Mouse (Mus musculus) cerebellum, adult 9-10 months (tissue): Measurements from ENCODE around the gene Cmtm5.
"Not testable (repeated sequence)": the region's sequence is repeated elsewhere in the genome, so short reads cannot be mapped to it uniquely, and the experiment has no call there.

Source experiments
- DNase-seq: peaks from one replicate; pipeline ENCODE4 v3.0.0; 2022

Gene Cmtm5

GRCm38 (mm10) chr14:54936831-54937160 is 735 bp downstream of the Cmtm5 start:
- DNase-seq: no peak

GRCm38 (mm10) chr14:54937361-54938182 is 1.5 kb downstream of the Cmtm5 start:
- DNase-seq: no peak

DNA sequence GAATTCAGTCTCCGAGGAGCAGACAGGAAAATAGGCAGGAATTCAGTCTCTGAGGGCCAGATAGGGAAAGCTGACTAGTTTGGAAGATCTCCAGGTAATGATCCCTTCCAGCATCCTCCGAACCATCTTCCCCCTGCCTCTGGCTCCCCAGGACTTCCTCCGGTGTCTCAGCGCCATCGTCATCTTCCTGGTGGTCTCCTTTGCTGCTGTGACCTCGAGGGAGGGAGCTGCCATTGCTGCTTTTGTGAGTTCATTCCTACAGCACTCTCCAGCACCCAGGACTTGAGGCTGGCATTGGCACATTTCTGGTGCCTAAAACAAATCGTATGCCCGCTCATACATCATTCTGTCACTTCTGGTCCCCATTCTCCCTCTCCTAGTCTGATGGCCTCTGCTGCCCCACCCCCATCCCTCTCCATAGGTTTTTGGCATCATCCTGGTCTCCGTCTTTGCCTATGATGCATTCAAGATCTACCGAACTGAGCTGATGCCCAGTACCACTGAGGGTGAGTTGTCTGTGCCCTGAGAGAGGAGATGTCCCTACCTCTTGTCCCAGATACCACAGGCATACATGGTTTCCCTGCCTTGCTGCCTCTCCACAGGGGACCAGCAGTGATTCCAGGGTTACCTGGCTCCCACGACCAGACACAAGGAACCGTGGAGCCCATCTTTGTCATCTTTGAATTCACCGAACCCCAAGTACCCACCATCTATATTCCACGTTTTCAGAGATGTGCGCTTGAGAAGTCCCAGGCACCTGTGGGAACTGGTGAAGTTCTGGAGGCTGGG is 2.6 kb downstream of the Cmtm5 start:
- DNase-seq: no peak

- peak; percentile 63 for DNase-seq
Measured at GRCm38 (mm10) chr14:54939434-54940175, 3.5 kb downstream of the Cmtm5 start.

DNA sequence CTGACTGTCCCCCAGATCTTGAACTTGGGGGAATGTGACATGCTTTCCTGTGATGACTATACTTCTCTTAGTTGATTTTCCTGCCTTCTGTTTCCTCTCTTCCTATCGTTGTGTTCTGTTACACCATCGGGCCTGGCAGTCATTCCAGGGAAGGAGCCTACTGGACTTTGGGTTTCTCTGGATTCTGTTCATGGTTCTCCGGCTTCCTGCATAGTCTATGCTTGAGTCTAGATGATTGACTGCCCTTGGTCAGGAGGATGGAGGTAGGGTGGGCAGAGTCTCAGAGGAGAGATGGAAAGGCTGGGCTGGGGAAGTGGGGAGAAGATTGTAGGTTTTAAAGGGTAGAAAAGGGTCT is 4.1 kb downstream of the Cmtm5 start:
- no peak for DNase-seq

GRCm38 (mm10) chr14:54941024-54941978 is 5.2 kb downstream of the Cmtm5 start:
- DNase-seq: no peak

- DNase-seq: no peak
Measured at GRCm38 (mm10) chr14:54942479-54942878, 6.4 kb downstream of the Cmtm5 start.

DNA sequence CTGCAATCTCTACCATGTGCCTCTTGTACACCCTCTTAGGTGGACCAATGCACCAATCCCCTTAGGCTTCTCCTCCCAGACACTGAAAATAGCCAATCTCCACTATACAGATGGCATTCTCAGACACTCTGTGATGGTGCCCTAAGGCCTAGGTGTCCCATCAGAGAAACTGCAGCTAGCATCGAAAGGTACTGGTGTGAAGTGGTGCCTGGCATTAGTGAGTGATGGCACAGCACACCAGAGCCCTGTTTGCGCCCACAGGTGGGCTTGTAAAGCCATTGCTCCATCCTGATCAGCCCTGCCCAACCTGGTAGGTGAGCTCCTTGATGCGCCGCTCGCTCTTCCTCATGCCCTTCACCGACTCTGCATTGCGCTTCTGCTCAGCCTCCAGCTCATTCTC is 7.9 kb downstream of the Cmtm5 start:
- DNase-seq: no peak

GRCm38 (mm10) chr14:54944939-54945338 is 8.9 kb downstream of the Cmtm5 start:
- no peak for DNase-seq

DNA sequence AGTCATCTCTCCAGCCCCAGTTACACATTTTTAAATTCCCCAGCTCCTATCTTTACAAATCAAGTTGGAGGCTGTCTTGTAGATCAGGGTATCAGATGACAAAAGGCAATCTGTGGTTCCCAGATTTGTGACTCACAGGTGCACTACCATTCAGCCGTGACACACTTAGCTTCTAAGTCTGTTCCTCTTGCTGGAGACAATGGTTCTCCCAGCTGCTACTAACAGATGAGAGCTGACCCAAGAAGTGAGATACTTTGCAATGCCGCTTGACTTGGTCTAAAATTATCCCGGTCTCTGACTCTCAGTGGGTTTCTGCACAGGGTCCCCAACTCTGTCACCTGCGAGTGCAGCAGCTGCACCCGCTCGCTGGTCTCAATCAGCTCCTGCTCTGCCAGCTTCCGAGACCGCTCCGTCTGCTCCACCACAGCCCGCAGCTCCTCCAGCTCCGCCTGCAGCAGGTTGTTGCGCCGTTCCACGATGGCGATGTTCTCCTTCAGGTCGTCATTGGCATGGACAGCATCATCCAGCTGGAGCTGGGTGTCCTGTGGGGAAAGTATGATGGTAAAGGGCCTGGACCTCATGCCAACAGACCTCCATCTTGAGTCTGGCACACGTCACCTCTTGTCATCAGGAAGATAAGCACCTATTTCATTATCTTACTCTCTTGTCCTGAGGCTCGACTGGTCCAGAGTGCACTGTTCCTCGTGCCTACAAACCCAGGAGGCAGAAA is 10.1 kb downstream of the Cmtm5 start:
- no peak for DNase-seq

GRCm38 (mm10) chr14:54947008-54947407 is 10.9 kb downstream of the Cmtm5 start:
- DNase-seq: not testable (repeated sequence)

- DNase-seq: no peak
Measured at GRCm38 (mm10) chr14:54948781-54949180, 12.7 kb downstream of the Cmtm5 start.

DNA sequence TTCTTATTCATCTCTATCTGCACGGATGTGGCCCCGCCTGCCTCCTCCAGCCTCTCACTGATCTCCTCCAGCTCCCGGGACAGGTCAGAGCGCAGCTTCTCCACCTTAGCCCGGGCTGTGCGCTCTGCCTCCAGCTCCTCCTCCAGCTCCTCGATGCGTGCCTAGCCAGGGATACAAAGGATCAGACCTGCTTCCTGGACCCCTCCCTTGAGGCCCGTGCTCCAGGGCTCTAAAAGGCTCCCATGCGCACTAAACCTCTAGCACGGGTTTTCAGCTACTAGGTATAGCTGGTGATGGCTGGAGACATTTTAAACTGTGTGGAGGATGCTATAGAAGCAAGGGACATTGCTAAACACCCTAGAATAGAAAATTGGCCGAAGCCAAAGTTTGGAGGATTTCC is 14.4 kb downstream of the Cmtm5 start:
- DNase-seq: no peak

- DNase-seq: no peak
Measured at GRCm38 (mm10) chr14:54951587-54951986, 15.5 kb downstream of the Cmtm5 start.

GRCm38 (mm10) chr14:54953664-54954206 is 17.7 kb downstream of the Cmtm5 start:
- no peak for DNase-seq

- DNase-seq: no peak
Measured at GRCm38 (mm10) chr14:54954474-54954873, 18.4 kb downstream of the Cmtm5 start.

- no peak for DNase-seq
Measured at GRCm38 (mm10) chr14:54955481-54955880, 19.4 kb downstream of the Cmtm5 start.

DNA sequence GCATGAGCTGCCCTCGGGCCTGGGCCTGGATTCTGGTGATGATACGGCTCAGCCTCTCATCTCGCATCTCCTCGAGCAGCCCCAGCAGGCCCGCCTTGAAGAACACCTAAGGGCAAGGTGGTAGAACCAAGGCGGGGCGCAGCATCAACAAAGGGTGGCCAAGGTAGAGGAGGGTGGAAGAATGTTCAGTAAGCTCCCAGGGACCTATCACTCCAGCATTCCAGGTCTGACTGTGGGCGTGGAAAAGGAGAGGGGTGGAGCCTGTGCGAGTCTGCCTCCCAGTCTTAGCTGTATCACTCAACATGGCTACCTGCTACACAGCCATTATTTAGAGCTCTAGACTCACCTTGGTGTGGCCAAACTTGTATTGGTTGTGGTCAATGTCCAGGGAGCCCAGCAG is 20.5 kb downstream of the Cmtm5 start:
- DNase-seq: no peak

GRCm38 (mm10) chr14:54958503-54958902 is 22.4 kb downstream of the Cmtm5 start:
- no peak for DNase-seq

DNA sequence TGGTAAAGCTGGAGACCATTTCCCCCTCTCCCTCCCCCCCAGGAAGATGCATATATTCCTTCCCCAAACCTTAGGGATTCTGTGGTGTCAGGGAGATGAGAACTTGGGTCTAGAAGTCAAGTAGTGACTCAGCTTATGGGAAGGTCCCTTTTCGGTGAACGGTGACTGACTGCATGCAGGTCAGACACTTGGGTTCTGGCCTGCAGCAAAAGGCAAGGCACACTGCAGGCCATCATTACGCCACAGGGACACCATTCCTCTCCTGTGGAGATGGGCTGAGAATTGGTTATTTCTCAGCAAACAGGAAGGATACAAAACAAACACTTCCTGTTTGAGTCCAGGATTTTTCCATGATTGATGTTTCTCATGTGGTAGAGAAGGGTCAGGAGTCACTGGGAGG is 23.1 kb downstream of the Cmtm5 start:
- no peak for DNase-seq

GRCm38 (mm10) chr14:54959853-54960613 is 24.0 kb downstream of the Cmtm5 start:
- not testable (repeated sequence) for DNase-seq
